Mouse (Mus musculus) liver, adult 2 months (tissue): ENCODE results near the gene Prox2. TPM values are rescaled to one million over a fixed set of nuclear protein-coding genes. Genes with fewer than 3 reads are reported as not detected.

Source experiments
- DNase-seq: peaks from one replicate; pipeline ENCODE4 v3.0.0-alpha.2; 2011; ENCODE audit warnings: low read depth, low spot score; ENCODE audit errors: extremely low read depth
- H3K27ac ChIP-seq: fragments of 200-500 bp; replicated peaks from 2 replicates; pipeline ENCODE4 v1.5.1; 2012; ENCODE audit warnings: low read depth, mild to moderate bottlenecking, control low read depth, inconsistent platforms, low read length; ENCODE audit not compliant: insufficient read depth
- H3K27me3 ChIP-seq: fragments of 200-500 bp; 2 replicates; pipeline ENCODE4 v1.6.1; 2012; ENCODE audit warnings: mild to moderate bottlenecking, moderate library complexity, low read length, inconsistent platforms; ENCODE audit not compliant: control insufficient read depth, insufficient read depth
- H3K36me3 ChIP-seq: fragments of 200-500 bp; 2 replicates; pipeline ENCODE4 v1.6.1; 2012; ENCODE audit warnings: low read length, inconsistent platforms; ENCODE audit not compliant: control insufficient read depth, insufficient read depth
- H3K4me1 ChIP-seq: fragments of 200-500 bp; 2 replicates; pipeline ENCODE4 v1.6.1; 2011; ENCODE audit warnings: low read length; ENCODE audit not compliant: control insufficient read depth, insufficient read depth
- H3K4me3 ChIP-seq: fragments of 200-500 bp; 2 replicates; pipeline ENCODE4 v1.5.1; 2011; ENCODE audit warnings: low read depth, mild to moderate bottlenecking, control low read depth, low read length, moderate library complexity; ENCODE audit not compliant: insufficient read depth
- H3K79me2 ChIP-seq: fragments of 200-500 bp; 2 replicates; pipeline ENCODE4 v1.6.1; 2012; ENCODE audit warnings: inconsistent platforms, mild to moderate bottlenecking, low read length, moderate library complexity; ENCODE audit not compliant: control insufficient read depth, insufficient read depth
- H3K9ac ChIP-seq: fragments of 200-500 bp; 2 replicates; pipeline ENCODE4 v1.6.1; 2012; ENCODE audit warnings: low read depth, mild to moderate bottlenecking, control low read depth, inconsistent platforms, low read length
- CTCF ChIP-seq: fragments of 200-500 bp; IDR thresholded peaks from 2 replicates; pipeline ENCODE4 v1.5.1; 2011; ENCODE audit warnings: low read depth, low read length, control low read depth
- POLR2A ChIP-seq: fragments of 200-500 bp; IDR thresholded peaks from 2 replicates; pipeline ENCODE4 v1.6.1; 2011; ENCODE audit warnings: low read length, control low read depth; ENCODE audit not compliant: insufficient read depth; ENCODE audit errors: extremely low read depth
- WGBS: fragments of 180-500 bp; shearing (Covaris S2); methylation state at CpG from one replicate; pipeline ENCODE4 v1.1.7; 2018; 5-methylcytosine and 5-hydroxymethylcytosine counted together
- polyA plus RNA-seq: library from polyadenylated mRNA; depleted of rRNA; stranded (reverse); fragments of >200 nt; gene quantifications from 2 replicates; pipeline ENCODE4 v1.2.3, GENCODE M21; 2012
- total RNA-seq: library from RNA; depleted of rRNA; stranded (reverse); fragments of >200 nt; gene quantifications from 2 replicates; pipeline ENCODE4 v1.2.3, GENCODE M21; 2014

The Prox2 gene
- total and polyA plus RNA-seq, 2 experiments, result 1.5 to 1.8 TPM

DNA sequence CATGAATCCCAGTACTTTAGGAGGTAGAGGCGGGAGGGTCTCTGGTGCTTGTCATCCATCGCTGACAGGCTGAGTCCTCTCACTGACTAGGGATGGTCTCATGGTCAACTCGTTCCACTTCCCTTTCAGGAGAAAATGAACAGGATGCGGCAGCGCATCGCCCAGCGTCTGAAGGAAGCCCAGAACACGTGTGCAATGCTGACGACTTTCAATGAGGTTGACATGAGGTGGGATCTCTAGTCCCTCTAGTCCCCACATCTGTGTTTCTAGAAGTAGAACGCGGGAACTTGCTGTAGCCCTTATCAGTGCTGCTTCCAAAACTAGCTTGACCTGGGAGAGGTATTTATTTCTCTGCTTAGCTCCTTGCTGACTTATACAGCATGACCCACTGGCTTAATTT lies 13.1 kb upstream of the Prox2 start:
- no peak for TF ChIP-seq POLR2A
- no peak for TF ChIP-seq CTCF
- 83% methylated on average over 11 of the region's 11 CpGs for WGBS
- Histone ChIP-seq H3K27ac (no peak overlapping the region), H3K4me3 (no peak overlapping the region), H3K36me3 (peaks cover 74% of the 10 kb centered on the region), H3K4me1 (no peaks in the 10 kb centered on the region), H3K27me3 (no peaks in the 10 kb centered on the region), H3K79me2 (no peaks in the 10 kb centered on the region), H3K9ac (no peak overlapping the region)
- DNase-seq, result no peak

DNA sequence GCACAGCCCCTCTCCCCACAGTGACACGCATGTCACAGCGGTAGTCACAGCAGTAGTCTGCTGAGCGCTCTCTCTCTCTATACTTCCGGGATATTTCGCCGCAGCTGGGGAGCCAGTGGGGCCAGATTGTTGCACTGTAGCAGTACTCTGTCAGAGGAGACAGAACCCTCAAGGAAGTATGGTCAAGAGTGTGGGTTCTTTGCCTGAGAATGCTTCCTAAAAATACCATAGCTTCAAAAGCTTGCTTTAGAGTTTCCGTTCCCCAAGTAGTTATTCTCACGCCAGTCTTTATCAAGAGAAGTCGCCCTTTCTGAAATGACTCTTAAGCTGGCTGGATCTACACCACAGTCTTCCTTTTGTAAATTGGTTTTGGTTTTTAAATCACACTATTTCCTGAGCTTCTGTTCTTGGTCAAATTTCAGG lies 12.6 kb upstream of the Prox2 start:
- Histone ChIP-seq H3K4me1 (no peaks in the 10 kb centered on the region), H3K36me3 (peaks cover 74% of the 10 kb centered on the region), H3K9ac (no peak overlapping the region), H3K27ac (no peak overlapping the region), H3K79me2 (0 out of 2 replicates have a peak, but pooled peaks cover 2% of the 10 kb centered on the region), H3K4me3 (no peak overlapping the region), H3K27me3 (no peaks in the 10 kb centered on the region)
- 84% methylated on average over 9 of the region's 9 CpGs for WGBS
- no peak for DNase-seq
- TF ChIP-seq CTCF (no peak), POLR2A (no peak)

DNA sequence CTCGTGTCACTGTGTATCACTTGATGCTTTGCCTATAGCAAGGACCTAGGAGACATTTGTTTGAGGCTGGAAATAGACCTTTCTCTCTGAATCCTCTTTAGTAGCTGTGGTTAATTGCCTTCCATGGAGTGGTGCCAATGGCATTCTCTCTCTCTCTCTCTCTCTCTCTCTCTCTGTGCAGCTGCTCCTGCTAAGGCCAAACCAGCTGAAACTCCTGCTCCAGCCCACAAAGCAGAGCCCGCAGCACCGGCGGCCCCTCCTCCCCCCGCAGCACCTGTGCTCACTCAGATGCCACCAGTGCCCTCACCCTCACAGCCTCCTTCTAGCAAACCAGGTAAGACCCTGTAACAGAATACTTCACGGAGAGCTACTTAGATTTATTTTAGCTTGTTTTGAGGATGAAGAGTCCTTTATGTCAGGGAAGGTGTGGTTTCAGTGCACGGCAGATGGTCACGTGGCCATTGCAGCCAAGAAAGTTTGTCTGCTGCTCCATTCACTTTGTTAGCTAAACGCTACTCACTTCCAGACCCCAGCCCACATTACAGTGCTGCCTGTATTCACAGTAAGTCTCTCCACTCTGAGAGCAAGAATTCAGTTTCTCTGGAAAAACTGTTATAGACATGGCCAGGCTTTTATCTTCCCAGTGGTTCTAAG lies 11.4 kb upstream of the Prox2 start:
- 0 out of 2 replicates have a peak, but pooled peaks cover 5% of the 10 kb centered on the region for H3K79me2 ChIP-seq
- H3K36me3 ChIP-seq, result peaks cover 72% of the 10 kb centered on the region
- H3K4me1 ChIP-seq, result no peaks in the 10 kb centered on the region
- no peaks in the 10 kb centered on the region for H3K27me3 ChIP-seq
- DNase-seq, result no peak
- H3K9ac ChIP-seq, result no peak overlapping the region
- TF ChIP-seq CTCF, result no peak
- WGBS, result 94% methylated on average over 9 of the region's 9 CpGs
- H3K4me3 ChIP-seq, result no peak overlapping the region
- no peak overlapping the region for H3K27ac ChIP-seq

DNA sequence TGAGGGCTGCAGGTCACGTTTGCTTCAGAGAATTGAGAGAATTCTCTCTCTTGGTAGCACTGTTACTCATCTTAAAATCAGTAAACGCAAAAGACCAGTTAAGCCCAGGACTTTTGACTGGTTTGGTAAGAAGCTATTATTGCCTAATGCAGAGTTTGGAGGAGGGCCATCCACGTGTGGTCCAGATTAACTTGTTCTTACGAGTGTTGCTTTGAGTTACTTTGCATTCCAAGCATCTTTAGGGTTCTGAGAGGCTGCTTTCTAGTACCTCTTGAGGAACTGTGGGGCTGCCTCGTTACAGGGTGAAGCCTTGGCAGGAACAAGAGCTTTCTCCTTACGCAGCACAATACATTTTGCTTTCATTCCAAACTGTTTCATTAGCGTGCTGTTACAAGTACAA lies 5.1 kb upstream of the Prox2 start:
- DNase-seq, result peak; percentile 79

DNA sequence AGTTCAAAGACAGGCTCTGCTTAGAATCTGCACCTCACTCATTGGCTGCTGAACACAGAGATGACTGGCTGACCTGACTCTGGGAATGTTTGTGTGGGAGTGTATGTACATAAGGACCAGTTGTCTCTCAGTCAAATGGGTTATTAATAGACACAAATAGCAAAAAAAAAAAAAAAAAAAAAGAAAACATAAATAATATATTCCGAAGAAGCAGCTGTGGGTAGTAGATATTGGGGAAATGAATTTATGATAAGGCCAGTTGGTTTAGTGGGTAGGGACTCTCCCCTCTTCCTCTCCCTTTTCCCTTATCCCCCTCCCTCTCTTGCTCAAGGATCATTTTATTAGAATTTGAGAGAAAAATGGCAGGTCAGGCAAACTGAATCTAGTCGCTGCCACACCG lies 3.4 kb upstream of the Prox2 start:
- Histone ChIP-seq H3K36me3 (peaks cover 27% of the 10 kb centered on the region), H3K9ac (no peak overlapping the region), H3K4me1 (peaks cover 21% of the 10 kb centered on the region), H3K27me3 (no peaks in the 10 kb centered on the region), H3K27ac (no peak overlapping the region), H3K79me2 (peaks cover 25% of the 10 kb centered on the region; the same call in 1 of the 2 replicates), H3K4me3 (no peak overlapping the region)
- no peak for TF ChIP-seq POLR2A
- TF ChIP-seq CTCF, result no peak
- DNase-seq, result no peak
- 83% methylated on average over 3 of the region's 3 CpGs for WGBS

More for the DNA sequence above, 5.1 kb upstream of the Prox2 start:
- H3K4me1 ChIP-seq, result peaks cover 18% of the 10 kb centered on the region
- H3K27me3 ChIP-seq, result no peaks in the 10 kb centered on the region
- peaks cover 38% of the 10 kb centered on the region for H3K36me3 ChIP-seq
- H3K79me2 ChIP-seq, result peaks cover 25% of the 10 kb centered on the region; the same call in 1 of the 2 replicates
- TF ChIP-seq POLR2A (no peak), CTCF (no peak)
- no peak overlapping the region for H3K4me3 ChIP-seq
- no peak overlapping the region for H3K9ac ChIP-seq
- WGBS, result 52% methylated on average over 7 of the region's 7 CpGs
- no peak overlapping the region for H3K27ac ChIP-seq

DNA sequence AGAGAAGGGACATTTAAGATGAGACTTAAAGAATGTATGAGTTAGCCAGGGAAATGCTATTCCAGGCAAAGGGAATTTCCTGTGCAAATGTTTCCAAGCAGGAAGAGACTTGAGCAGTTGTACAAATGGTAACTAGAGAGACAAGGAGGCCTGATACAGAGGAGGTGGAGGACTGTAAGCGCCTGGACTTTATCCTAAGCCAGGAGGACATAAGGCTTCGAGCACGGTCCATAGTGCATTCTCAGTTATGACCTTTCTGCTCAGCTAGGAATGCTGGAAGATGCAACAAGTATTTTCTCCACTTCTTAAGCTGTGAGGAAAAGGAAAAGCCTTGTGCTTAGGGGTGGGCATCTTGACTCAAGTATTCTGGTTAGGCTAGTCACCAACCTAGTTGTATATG lies 2.8 kb upstream of the Prox2 start:
- Histone ChIP-seq H3K4me1 (peaks cover 21% of the 10 kb centered on the region), H3K27me3 (no peaks in the 10 kb centered on the region), H3K36me3 (peaks cover 21% of the 10 kb centered on the region), H3K27ac (peak overlapping the region; percentile 69), H3K4me3 (no peak overlapping the region), H3K79me2 (peaks cover 23% of the 10 kb centered on the region; the same call in 1 of the 2 replicates), H3K9ac (no peak overlapping the region)
- 21% methylated on average over 3 of the region's 3 CpGs for WGBS
- TF ChIP-seq CTCF (no peak), POLR2A (no peak)
- DNase-seq, result peak; percentile 66
